23 mouse cellular contexts compared by ENCODE assay signal in genomic region chr12:109984651-109985050, GRCm38 (mm10).
DNase-seq lines count a peak whose midpoint lies in the region; ATAC-seq and TF ChIP-seq lines count a peak whose summit lies in the region.
"Had no signal": no experiment of that assay in that cellular context is flagged by ENCODE, and none has a peak within 500 bp of the region (broad histone marks: within the 10 kb centered on the region; RNA-seq: fewer than 3 reads in every experiment).

No protein-coding gene starts in this region.

- H3K4me1 ChIP-seq in embryonic facial prominence, embryonic 14.5 days (ENCODE audit: control insufficient read depth, insufficient read depth, low read length) = no peaks in the 10 kb centered on the region
- no peaks in the 10 kb centered on the region for H3K4me1 ChIP-seq in embryonic facial prominence, embryonic 10.5 days
- H3K4me1 ChIP-seq in forebrain, embryonic 14.5 days (ENCODE audit: control insufficient read depth, insufficient read depth, low read length) = no peaks in the 10 kb centered on the region
- H3K4me1 ChIP-seq in forebrain, embryonic 12.5 days = no peaks in the 10 kb centered on the region
- no peaks in the 10 kb centered on the region for H3K4me1 ChIP-seq in forebrain, postnatal 0 days (ENCODE audit: insufficient read depth)
- H3K4me1 ChIP-seq in forebrain, embryonic 15.5 days = no peaks in the 10 kb centered on the region

- no peak overlapping the region for H3K4me3 ChIP-seq in embryonic facial prominence, embryonic 14.5 days (ENCODE audit: low read depth, low read length)
- no peak overlapping the region for H3K4me3 ChIP-seq in embryonic facial prominence, embryonic 10.5 days
- H3K4me3 ChIP-seq in forebrain, embryonic 14.5 days (ENCODE audit: low read depth, low read length) = no peak overlapping the region
- H3K4me3 ChIP-seq in forebrain, embryonic 12.5 days (replicated peaks) = no peak overlapping the region
- no peak overlapping the region for H3K4me3 ChIP-seq in forebrain, postnatal 0 days (ENCODE audit: low read depth, low read length)
- no peak overlapping the region for H3K4me3 ChIP-seq in forebrain, embryonic 15.5 days

- H3K9me3 ChIP-seq in embryonic facial prominence, embryonic 14.5 days (ENCODE audit: control insufficient read depth, low read length) = no peaks in the 10 kb centered on the region
- no peaks in the 10 kb centered on the region for H3K9me3 ChIP-seq in embryonic facial prominence, embryonic 10.5 days
- H3K9me3 ChIP-seq in forebrain, embryonic 14.5 days (replicated peaks; ENCODE audit: control insufficient read depth, low read length) = no peaks in the 10 kb centered on the region
- no peaks in the 10 kb centered on the region for H3K9me3 ChIP-seq in forebrain, embryonic 12.5 days
- no peaks in the 10 kb centered on the region for H3K9me3 ChIP-seq in forebrain, postnatal 0 days (ENCODE audit: low read length)
- no peaks in the 10 kb centered on the region for H3K9me3 ChIP-seq in forebrain, embryonic 15.5 days

- no peak for ATAC-seq in embryonic facial prominence, embryonic 14.5 days (ENCODE audit: low read depth)
- no peak for ATAC-seq in forebrain, embryonic 14.5 days
- ATAC-seq in forebrain, embryonic 12.5 days (ENCODE audit: low FRiP score) = no peak
- ATAC-seq in forebrain, postnatal 0 days = no peak
- ATAC-seq in forebrain, embryonic 15.5 days (replicated peaks) = no peak
- ATAC-seq: activated CD4-positive, CD25-positive, alpha-beta regulatory T cell, adult 4 months; CD4-positive, CD25-positive, alpha-beta regulatory T cell, adult 4 months; Patski had no signal

- no peak overlapping the region for H3K27ac ChIP-seq in embryonic facial prominence, embryonic 14.5 days (replicated peaks; ENCODE audit: low read depth, low read length)
- H3K27ac ChIP-seq in embryonic facial prominence, embryonic 10.5 days (replicated peaks) = no peak overlapping the region
- H3K27ac ChIP-seq in forebrain, embryonic 14.5 days (ENCODE audit: low read depth, low read length) = no peak overlapping the region
- no peak overlapping the region for H3K27ac ChIP-seq in forebrain, embryonic 12.5 days
- H3K27ac ChIP-seq in forebrain, postnatal 0 days (ENCODE audit: low read depth, low read length) = no peak overlapping the region
- H3K27ac ChIP-seq in forebrain, embryonic 15.5 days (replicated peaks) = no peak overlapping the region

- H3K36me3 ChIP-seq in embryonic facial prominence, embryonic 14.5 days (ENCODE audit: control insufficient read depth, insufficient read depth, low read length) = no peaks in the 10 kb centered on the region
- H3K36me3 ChIP-seq in embryonic facial prominence, embryonic 10.5 days (replicated peaks) = no peaks in the 10 kb centered on the region
- H3K36me3 ChIP-seq in forebrain, embryonic 14.5 days (ENCODE audit: control insufficient read depth, insufficient read depth, low read length) = no peaks in the 10 kb centered on the region
- H3K36me3 ChIP-seq in forebrain, embryonic 12.5 days (replicated peaks) = no peaks in the 10 kb centered on the region
- H3K36me3 ChIP-seq in forebrain, postnatal 0 days (ENCODE audit: insufficient read depth) = no peaks in the 10 kb centered on the region
- no peaks in the 10 kb centered on the region for H3K36me3 ChIP-seq in forebrain, embryonic 15.5 days
- H3K36me3 ChIP-seq: G1E had no signal

- WGBS in embryonic facial prominence, embryonic 14.5 days = 79% methylated on average over 11 of the region's 11 CpGs
- WGBS in embryonic facial prominence, embryonic 10.5 days = 88% methylated on average over 11 of the region's 11 CpGs
- WGBS in forebrain, embryonic 14.5 days = 51% methylated on average over 11 of the region's 11 CpGs
- WGBS in forebrain, embryonic 12.5 days = 78% methylated on average over 11 of the region's 11 CpGs
- WGBS in forebrain, postnatal 0 days = 49% methylated on average over 11 of the region's 11 CpGs
- WGBS in forebrain, embryonic 15.5 days = 52% methylated on average over 11 of the region's 11 CpGs

- no peak for TF ChIP-seq CTCF in forebrain, postnatal 0 days (IDR thresholded peaks at IDR 0.05; ENCODE audit: low read depth)
- TF ChIP-seq CTCF in brain, embryonic 14.5 days (IDR thresholded peaks at IDR 0.05; ENCODE audit: borderline replicate concordance, extremely low read depth, insufficient read depth, insufficient read length) = no peak

- no peak for TF ChIP-seq POLR2A in brain, embryonic 14.5 days (IDR thresholded peaks at IDR 0.05; ENCODE audit: borderline replicate concordance, extremely low read depth, insufficient read depth, insufficient read length, poor library complexity, severe bottlenecking)

- no peak overlapping the region for H3K4me2 ChIP-seq in embryonic facial prominence, embryonic 14.5 days (ENCODE audit: low read depth, low read length)
- H3K4me2 ChIP-seq in forebrain, embryonic 14.5 days (ENCODE audit: low read length) = no peak overlapping the region
- no peak overlapping the region for H3K4me2 ChIP-seq in forebrain, embryonic 12.5 days
- H3K4me2 ChIP-seq in forebrain, postnatal 0 days (ENCODE audit: low read depth) = no peak overlapping the region
- H3K4me2 ChIP-seq in forebrain, embryonic 15.5 days (replicated peaks) = no peak overlapping the region

- no peak overlapping the region for H3K9ac ChIP-seq in embryonic facial prominence, embryonic 14.5 days (ENCODE audit: low read depth, low read length)
- no peak overlapping the region for H3K9ac ChIP-seq in forebrain, embryonic 14.5 days (ENCODE audit: low read length)
- H3K9ac ChIP-seq in forebrain, embryonic 12.5 days = no peak overlapping the region
- no peak overlapping the region for H3K9ac ChIP-seq in forebrain, postnatal 0 days
- H3K9ac ChIP-seq in forebrain, embryonic 15.5 days (replicated peaks) = no peak overlapping the region

- no peaks in the 10 kb centered on the region for H3K27me3 ChIP-seq in embryonic facial prominence, embryonic 14.5 days (replicated peaks; ENCODE audit: control insufficient read depth, insufficient read depth, low read length)
- no peaks in the 10 kb centered on the region for H3K27me3 ChIP-seq in embryonic facial prominence, embryonic 10.5 days (replicated peaks; ENCODE audit: low read depth, poor library complexity, severe bottlenecking)
- H3K27me3 ChIP-seq in forebrain, embryonic 14.5 days (replicated peaks; ENCODE audit: control insufficient read depth, insufficient read depth, low read length) = no peaks in the 10 kb centered on the region
- no peaks in the 10 kb centered on the region for H3K27me3 ChIP-seq in forebrain, embryonic 12.5 days
- no peaks in the 10 kb centered on the region for H3K27me3 ChIP-seq in forebrain, postnatal 0 days (ENCODE audit: insufficient read depth, low read length)
- no peaks in the 10 kb centered on the region for H3K27me3 ChIP-seq in forebrain, embryonic 15.5 days
- H3K27me3 ChIP-seq: CH12.LX, Patski had no signal

- DNase-seq in embryonic facial prominence, embryonic 14.5 days (ENCODE audit: low spot score) = peak; percentile 6
- no peak for DNase-seq in embryonic facial prominence, embryonic 10.5 days (ENCODE audit: low spot score)
- peak; percentile 51 for DNase-seq in forebrain, embryonic 14.5 days (ENCODE audit: low spot score)
- DNase-seq in forebrain, postnatal 0 days = peak; percentile 9
- peak; percentile 61 for DNase-seq in brain, embryonic 14.5 days (ENCODE audit: low read depth)
- DNase-seq in spleen, postnatal 14 days (ENCODE audit: low spot score in 2 of 2) = no peak
- DNase-seq: adrenal gland, adult 2 months; adrenal gland, adult 8-10 months; adrenal gland, postnatal 10 days; adrenal gland, postnatal 14 days; adrenal gland, postnatal 25 days; adrenal gland, postnatal 36 days; B cell, adult 2 months; cerebellum, adult 11 months; cerebellum, adult 11-12 months; cerebellum, adult 18-20 months had no signal

Comparison
In these comparisons a context has a peak if more than half of its experiments do, and no peak if none do; other contexts are left out.
1. DNase-seq: peak in embryonic facial prominence, embryonic 14.5 days (single experiment), forebrain, embryonic 14.5 days (single experiment), forebrain, postnatal 0 days (single experiment) and brain, embryonic 14.5 days (single experiment); none in embryonic facial prominence, embryonic 10.5 days (single experiment) and spleen, postnatal 14 days (0 of 2).